Mouse (Mus musculus): ENCODE results near the gene Ccnj.

Gene Ccnj

GRCm38 (mm10) chr19:40830703-40831415, at the start of gene Ccnj:
Gene Ccnj, plus strand, starts transcription at chr19:40831279.
- peak; percentile 93 for DNase-seq

- DNase-seq = no peak
These were observed 42.9 kb upstream of the Ccnj start for GRCm38 (mm10) chr19:40788004-40788714.

GRCm38 (mm10) chr19:40788715-40789084, 42.4 kb upstream of the Ccnj start:
- no peak for DNase-seq

- no peak for DNase-seq
These were observed 25.8 kb upstream of the Ccnj start for GRCm38 (mm10) chr19:40805176-40805737.

- DNase-seq = no peak
These were observed 21.2 kb upstream of the Ccnj start for GRCm38 (mm10) chr19:40809858-40810257.

GRCm38 (mm10) chr19:40811840-40812239, 19.2 kb upstream of the Ccnj start:
- no peak for DNase-seq

- no peak for DNase-seq
These were observed 18.3 kb upstream of the Ccnj start for GRCm38 (mm10) chr19:40812778-40813177.

GRCm38 (mm10) chr19:40813385-40813784, 17.7 kb upstream of the Ccnj start:
- DNase-seq = no peak

- no peak for DNase-seq
These were observed 15.4 kb upstream of the Ccnj start for GRCm38 (mm10) chr19:40815645-40816183.

GRCm38 (mm10) chr19:40817901-40818532, 13.1 kb upstream of the Ccnj start:
- DNase-seq = no peak

- DNase-seq = no peak
These were observed 12.3 kb upstream of the Ccnj start for GRCm38 (mm10) chr19:40818764-40819163.

- DNase-seq = no peak
These were observed 9.7 kb upstream of the Ccnj start for GRCm38 (mm10) chr19:40821306-40821825.

GRCm38 (mm10) chr19:40825636-40826035, 5.4 kb upstream of the Ccnj start:
- DNase-seq = no peak

GRCm38 (mm10) chr19:40826735-40827134, 4.3 kb upstream of the Ccnj start:
- DNase-seq = no peak

GRCm38 (mm10) chr19:40830198-40830597, 881 bp upstream of the Ccnj start:
- DNase-seq = no peak

- DNase-seq = peak; percentile 53
These were observed 530 bp downstream of the Ccnj start for GRCm38 (mm10) chr19:40831416-40832201.

GRCm38 (mm10) chr19:40832361-40832760, 1.3 kb downstream of the Ccnj start:
- no peak for DNase-seq

GRCm38 (mm10) chr19:40834436-40834835, 3.4 kb downstream of the Ccnj start:
- DNase-seq = no peak

- no peak for DNase-seq
These were observed 7.1 kb downstream of the Ccnj start for GRCm38 (mm10) chr19:40838205-40838604.

GRCm38 (mm10) chr19:40840303-40840702, 9.2 kb downstream of the Ccnj start:
- DNase-seq = no peak

- DNase-seq = no peak
These were observed 10.0 kb downstream of the Ccnj start for GRCm38 (mm10) chr19:40841083-40841482.

GRCm38 (mm10) chr19:40841593-40841992, 10.5 kb downstream of the Ccnj start:
- no peak for DNase-seq

All from lung, postnatal 14 days (tissue).